Mouse (Mus musculus) MEL (cell line): ENCODE measurements around the gene Mrm1. TPM values are rescaled to one million over a fixed set of nuclear protein-coding genes. Genes with fewer than 3 reads are reported as not detected.
A peak's percentile ranks its signal among the peaks of the same experiment; 100 is the strongest.

ENCODE experiments used
- DNase-seq: peaks from one replicate; pipeline ENCODE4 v3.0.0; 2011; ENCODE audit warnings: low read depth, low spot score
- H3K27ac ChIP-seq: 2 replicates; pipeline ENCODE4 v1.5.1; 2012; ENCODE audit warnings: low read depth, mild to moderate bottlenecking, control low read depth, low read length, moderate library complexity; ENCODE audit not compliant: control insufficient read depth
- H3K27me3 ChIP-seq, 2 experiments: fragments of 150-350 bp in 1 of 2; sonication (generic) in 1 of 2; 2 replicates each; pipeline ENCODE4 v1.6.1; 2012; ENCODE audit warnings: low read length in 2 of 2, mild to moderate bottlenecking in 2 of 2, improper control_type of control experiment in 1 of 2, moderate library complexity in 1 of 2; ENCODE audit not compliant: insufficient read depth in 2 of 2, control insufficient read depth in 1 of 2
- H3K36me3 ChIP-seq, 2 experiments: 2 replicates each; pipeline ENCODE4 v1.6.1; 2012 to 2014; ENCODE audit warnings: low read length in 2 of 2, improper control_type of control experiment in 1 of 2, inconsistent platforms in 1 of 2, mild to moderate bottlenecking in 1 of 2; ENCODE audit not compliant: insufficient read depth in 2 of 2, control insufficient read depth in 1 of 2
- H3K4me1 ChIP-seq, 2 experiments: fragments of 150-350 bp in 1 of 2; sonication (generic) in 1 of 2; 2 replicates each; pipeline ENCODE4 v1.6.1; 2012; ENCODE audit warnings: low read length in 2 of 2, improper control_type of control experiment in 1 of 2, mild to moderate bottlenecking in 1 of 2; ENCODE audit not compliant: insufficient read depth in 2 of 2, control insufficient read depth in 1 of 2
- H3K4me3 ChIP-seq, 2 experiments: fragments of 150-350 bp in 1 of 2; sonication (generic) in 1 of 2; 2 replicates each; pipeline ENCODE4 v1.5.1; 2012; ENCODE audit warnings: low read depth in 2 of 2, low read length in 2 of 2, mild to moderate bottlenecking in 2 of 2, moderate library complexity in 2 of 2, control low read depth in 1 of 2, improper control_type of control experiment in 1 of 2; ENCODE audit not compliant: control insufficient read depth in 1 of 2, insufficient read depth in 1 of 2
- H3K79me2 ChIP-seq: 2 replicates; pipeline ENCODE4 v1.6.1; 2012; ENCODE audit warnings: mild to moderate bottlenecking, low read length, moderate library complexity; ENCODE audit not compliant: control insufficient read depth, poor library complexity, insufficient read depth
- H3K9ac ChIP-seq: 2 replicates; pipeline ENCODE4 v1.6.1; 2012; ENCODE audit warnings: low read depth, mild to moderate bottlenecking, control low read depth, low read length, moderate library complexity; ENCODE audit not compliant: control insufficient read depth, poor library complexity, severe bottlenecking
- H3K9me3 ChIP-seq: fragments of 150-350 bp; sonication (generic); replicated peaks from 2 replicates; pipeline ENCODE4 v1.6.1; 2012; ENCODE audit warnings: mild to moderate bottlenecking, low read length, improper control_type of control experiment, moderate library complexity; ENCODE audit not compliant: insufficient read depth
- BHLHE40 ChIP-seq: IDR thresholded peaks from 2 replicates; pipeline ENCODE4 v1.6.1; 2012; ENCODE audit warnings: low read depth, mild to moderate bottlenecking, inconsistent platforms, low read length, improper control_type of control experiment, borderline replicate concordance
- CHD1 ChIP-seq: IDR thresholded peaks from 2 replicates; pipeline ENCODE4 v1.6.1; 2012; ENCODE audit warnings: low read depth, mild to moderate bottlenecking, inconsistent platforms, low read length, improper control_type of control experiment
- CHD2 ChIP-seq: IDR thresholded peaks from 2 replicates; pipeline ENCODE4 v1.6.1; 2011; ENCODE audit warnings: low read length, improper control_type of control experiment
- CTCF ChIP-seq, 3 experiments: IDR thresholded peaks in 2 of 3; conservative IDR thresholded peaks in 1 of 3; 2 replicates each; pipeline ENCODE4 v1.5.1; 2011 to 2012; ENCODE audit warnings: low read length in 3 of 3, low read depth in 2 of 3, mild to moderate bottlenecking in 2 of 3, improper control_type of control experiment in 1 of 3, inconsistent platforms in 1 of 3, mixed read lengths in 1 of 3, moderate library complexity in 1 of 3; ENCODE audit not compliant: control insufficient read depth in 1 of 3, insufficient read depth in 1 of 3, poor library complexity in 1 of 3, severe bottlenecking in 1 of 3
- E2F4 ChIP-seq: IDR thresholded peaks from 2 replicates; pipeline ENCODE4 v1.6.1; 2011; ENCODE audit warnings: low read depth, low read length, improper control_type of control experiment, borderline replicate concordance
- ELF1 ChIP-seq: IDR thresholded peaks from 2 replicates; pipeline ENCODE4 v1.6.1; 2014; ENCODE audit warnings: low read depth, mild to moderate bottlenecking, inconsistent platforms, low read length, improper control_type of control experiment, moderate library complexity
- EP300 ChIP-seq, 2 experiments: IDR thresholded peaks; 2 replicates each; pipeline ENCODE4 v1.6.1; 2011; ENCODE audit warnings: improper control_type of control experiment in 2 of 2, low read length in 2 of 2, low read depth in 1 of 2, mild to moderate bottlenecking in 1 of 2
- ETS1 ChIP-seq: IDR thresholded peaks from 2 replicates; pipeline ENCODE4 v1.6.1; 2012; ENCODE audit warnings: low read depth, mild to moderate bottlenecking, inconsistent platforms, low read length, improper control_type of control experiment, moderate library complexity
- GABPA ChIP-seq: IDR thresholded peaks from 2 replicates; pipeline ENCODE4 v1.6.1; 2012; ENCODE audit warnings: low read depth, mild to moderate bottlenecking, inconsistent platforms, low read length, improper control_type of control experiment, moderate library complexity
- GATA1 ChIP-seq: IDR thresholded peaks from 2 replicates; pipeline ENCODE4 v1.6.1; 2011; ENCODE audit warnings: low read depth, low read length, improper control_type of control experiment
- HCFC1 ChIP-seq: IDR thresholded peaks from 2 replicates; pipeline ENCODE4 v1.6.1; 2012; ENCODE audit warnings: low read depth, mild to moderate bottlenecking, inconsistent platforms, low read length, improper control_type of control experiment, moderate library complexity
- JUND ChIP-seq: IDR thresholded peaks from 2 replicates; pipeline ENCODE4 v1.6.1; 2011; ENCODE audit warnings: low read depth, mild to moderate bottlenecking, improper control_type of control experiment, low read length
- KAT2A ChIP-seq: conservative IDR thresholded peaks from 2 replicates; pipeline ENCODE4 v1.6.1; 2012; ENCODE audit warnings: low read depth, low read length, improper control_type of control experiment, inconsistent platforms
- MAFK ChIP-seq: IDR thresholded peaks from 2 replicates; pipeline ENCODE4 v1.6.1; 2011; ENCODE audit warnings: low read depth, mild to moderate bottlenecking, low read length, improper control_type of control experiment, borderline replicate concordance
- MAX ChIP-seq: IDR thresholded peaks from 2 replicates; pipeline ENCODE4 v1.6.1; 2011; ENCODE audit warnings: low read length, improper control_type of control experiment
- MEF2A ChIP-seq: IDR thresholded peaks from 2 replicates; pipeline ENCODE4 v1.6.1; 2014; ENCODE audit warnings: low read depth, mild to moderate bottlenecking, inconsistent platforms, low read length, improper control_type of control experiment; ENCODE audit not compliant: poor library complexity, insufficient replicate concordance, severe bottlenecking; ENCODE audit errors: extremely low read depth
- MXI1 ChIP-seq: IDR thresholded peaks from 2 replicates; pipeline ENCODE4 v1.6.1; 2011; ENCODE audit warnings: mild to moderate bottlenecking, low read depth, low read length, improper control_type of control experiment
- MYB ChIP-seq: IDR thresholded peaks from 2 replicates; pipeline ENCODE4 v1.6.1; 2011; ENCODE audit warnings: mild to moderate bottlenecking, low read depth, low read length, improper control_type of control experiment
- MYC ChIP-seq: IDR thresholded peaks from 2 replicates; pipeline ENCODE4 v1.6.1; 2011; ENCODE audit warnings: low read depth, mild to moderate bottlenecking, low read length, improper control_type of control experiment, moderate library complexity
- NELFE ChIP-seq: IDR thresholded peaks from 2 replicates; pipeline ENCODE4 v1.6.1; 2011; ENCODE audit warnings: low read depth, low read length, improper control_type of control experiment
- POLR2A ChIP-seq, 2 experiments: IDR thresholded peaks; 2 replicates each; pipeline ENCODE4 v1.6.1; 2011 to 2012; ENCODE audit warnings: low read length in 2 of 2, mild to moderate bottlenecking in 2 of 2, control low read depth in 1 of 2, improper control_type of control experiment in 1 of 2, low read depth in 1 of 2, moderate library complexity in 1 of 2; ENCODE audit not compliant: control insufficient read depth in 1 of 2, insufficient read depth in 1 of 2, poor library complexity in 1 of 2
- POLR2AphosphoS2 ChIP-seq: IDR thresholded peaks from 2 replicates; pipeline ENCODE4 v1.6.1; 2011; ENCODE audit warnings: low read length, improper control_type of control experiment
- POLR2AphosphoS5 ChIP-seq: IDR thresholded peaks from 2 replicates; pipeline ENCODE4 v1.6.1; 2012; ENCODE audit warnings: low read depth, borderline replicate concordance, mild to moderate bottlenecking, inconsistent platforms, low read length, moderate library complexity, mixed read lengths
- RAD21 ChIP-seq: IDR thresholded peaks from 2 replicates; pipeline ENCODE4 v1.6.1; 2011; ENCODE audit warnings: mild to moderate bottlenecking, low read depth, low read length, improper control_type of control experiment
- RCOR1 ChIP-seq: IDR thresholded peaks from 2 replicates; pipeline ENCODE4 v1.6.1; 2012; ENCODE audit warnings: low read depth, mild to moderate bottlenecking, inconsistent platforms, low read length, improper control_type of control experiment
- SIN3A ChIP-seq: IDR thresholded peaks from 2 replicates; pipeline ENCODE4 v1.6.1; 2012; ENCODE audit warnings: low read length, improper control_type of control experiment, inconsistent platforms
- SMC3 ChIP-seq: IDR thresholded peaks from 2 replicates; pipeline ENCODE4 v1.6.1; 2011; ENCODE audit warnings: low read depth, low read length, improper control_type of control experiment
- TAL1 ChIP-seq: IDR thresholded peaks from 2 replicates; pipeline ENCODE4 v1.6.1; 2012; ENCODE audit warnings: mild to moderate bottlenecking, inconsistent platforms, low read length, moderate library complexity, mixed read lengths
- TBP ChIP-seq: IDR thresholded peaks from 2 replicates; pipeline ENCODE4 v1.8.0; 2011; ENCODE audit warnings: low read depth, low read length, improper control_type of control experiment
- TCF12 ChIP-seq: IDR thresholded peaks from 2 replicates; pipeline ENCODE4 v1.6.1; 2014; ENCODE audit warnings: low read depth, mild to moderate bottlenecking, inconsistent platforms, low read length, improper control_type of control experiment, moderate library complexity
- UBTF ChIP-seq: IDR thresholded peaks from 2 replicates; pipeline ENCODE4 v1.6.1; 2012; ENCODE audit warnings: low read depth, mild to moderate bottlenecking, inconsistent platforms, low read length, improper control_type of control experiment, moderate library complexity, borderline replicate concordance; ENCODE audit not compliant: insufficient read depth
- USF1 ChIP-seq: IDR thresholded peaks from 2 replicates; pipeline ENCODE4 v1.6.1; 2014; ENCODE audit warnings: low read depth, mild to moderate bottlenecking, inconsistent platforms, low read length, improper control_type of control experiment, moderate library complexity
- USF2 ChIP-seq, 2 experiments: IDR thresholded peaks; 2 replicates each; pipeline ENCODE4 v1.6.1; 2011 to 2012; ENCODE audit warnings: improper control_type of control experiment in 2 of 2, low read length in 2 of 2, borderline replicate concordance in 1 of 2, inconsistent platforms in 1 of 2, low read depth in 1 of 2, mild to moderate bottlenecking in 1 of 2; ENCODE audit not compliant: insufficient read depth in 1 of 2
- ZKSCAN1 ChIP-seq: IDR thresholded peaks from 2 replicates; pipeline ENCODE4 v1.6.1; 2012; ENCODE audit warnings: low read depth, mild to moderate bottlenecking, inconsistent platforms, low read length, improper control_type of control experiment, moderate library complexity
- ZNF384 ChIP-seq: IDR thresholded peaks from 2 replicates; pipeline ENCODE4 v1.6.1; 2012; ENCODE audit warnings: low read depth, mild to moderate bottlenecking, inconsistent platforms, low read length, improper control_type of control experiment
- polyA plus RNA-seq, 2 experiments: library from polyadenylated mRNA; stranded (reverse) in 1 of 2; unstranded in 1 of 2; fragments of >175 nt in 1 of 2; fragments of >200 nt in 1 of 2; gene quantifications; 2 replicates each; pipeline versions ENCODE4 v1.2.1 to v1.2.4; 2012; ENCODE audit warnings: low replicate concordance in 2 of 2, low read depth in 1 of 2; ENCODE audit not compliant: insufficient read length in 2 of 2, insufficient read depth in 1 of 2, missing spikeins in 1 of 2
- total RNA-seq: library from RNA; depleted of rRNA; stranded (reverse); fragments of 300-350 nt; gene quantifications from 2 replicates; pipeline ENCODE4 v1.2.3, GENCODE M21; 2012; rRNA removed

The Mrm1 gene
- total RNA-seq: 37.8 and 41.6 TPM in 2 replicates
- 10 to 100 TPM in 1 of 2 experiments, not detected in 1; 23.2 TPM for polyA plus RNA-seq

DNA sequence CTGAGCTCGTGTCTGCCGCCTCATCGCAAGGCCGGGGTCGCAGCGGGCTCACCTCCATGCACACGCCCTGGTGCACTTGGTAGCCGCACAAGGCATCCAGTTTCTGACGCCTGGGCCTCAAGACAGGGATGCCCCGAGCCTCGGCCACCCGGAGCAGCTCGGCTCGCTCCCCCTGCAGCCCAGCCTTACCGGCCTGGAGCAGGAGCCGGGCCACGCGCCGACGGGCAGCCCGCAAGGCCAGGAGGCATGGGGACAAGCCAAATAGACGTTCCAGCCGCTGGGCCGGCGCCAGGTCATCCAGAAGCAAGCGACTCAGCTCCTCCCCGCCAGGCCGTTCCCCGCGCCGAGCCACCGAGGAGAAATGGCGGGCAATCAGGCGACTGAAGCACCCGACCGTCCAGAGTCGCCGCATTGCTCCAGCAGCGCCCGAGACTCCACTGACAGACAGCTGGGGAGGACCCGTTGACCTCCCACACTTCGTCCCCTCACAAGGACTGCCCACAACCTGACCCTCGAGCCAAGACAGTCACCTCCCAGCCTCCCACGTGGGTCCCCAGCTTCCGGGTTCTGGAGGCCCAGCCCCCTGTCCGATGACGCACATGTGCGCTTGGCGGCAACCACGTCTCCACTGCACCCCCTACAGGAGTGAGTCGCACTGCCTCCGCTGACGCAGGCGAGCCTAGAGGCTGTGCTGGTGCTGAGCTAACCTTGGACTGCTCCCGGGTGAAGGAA, at the start of gene Mrm1:
Gene Mrm1 (minus strand): TSS at position 555 of the 732 bp plus-strand sequence.
- Histone ChIP-seq H3K4me1 (peaks cover 8 to 39% of the 10 kb centered on the region in 2 experiments), H3K9ac (peak within 1 kb of the TSS; percentile 92), H3K9me3 (no peaks in the 10 kb centered on the region), H3K79me2 (peaks cover 32% of the 10 kb centered on the region), H3K36me3 (peaks cover 6 to 33% of the 10 kb centered on the region in 2 experiments), H3K27ac (peak within 1 kb of the TSS; percentile 90), H3K27me3 (no peaks in the 10 kb centered on the region), H3K4me3 (peak within 1 kb of the TSS; percentile 73 to 82)
- DNase-seq: peak; percentile 99
- TF ChIP-seq EP300 (IDR thresholded peaks at IDR 0.05; ENCODE audit: low read depth in 1 of 2, low read length in 2 of 2) (no peak; a peak in 2 of 4 replicates), ETS1 (peak; percentile 72; the same call in 1 of the 2 replicates), CHD2 (no peak), KAT2A (no peak; the same call in 1 of the 2 replicates), RAD21 (no peak), POLR2A (IDR thresholded peaks at IDR 0.05; ENCODE audit: control insufficient read depth in 1 of 2, insufficient read depth in 1 of 2, low read depth in 1 of 2, low read length in 2 of 2, poor library complexity in 1 of 2) (peak; percentile 25 to 79; a peak in 3 of 4 replicates), GABPA (no peak), TBP (peak; percentile 42; the same call in 1 of the 2 replicates), CTCF (IDR thresholded peaks at IDR 0.05 in 2 of 3, conservative IDR thresholded peaks at IDR 0.05 in 1 of 3; ENCODE audit: control insufficient read depth in 1 of 3, insufficient read depth in 1 of 3, low read depth in 2 of 3, low read length in 3 of 3, poor library complexity in 1 of 3, severe bottlenecking in 1 of 3) (peak; percentile 73 to 82 (median 74)), JUND (no peak), SIN3A (peak; percentile 98), MYC (peak; percentile 99), E2F4 (0 out of 2 replicates have a peak, but pooled peaks have one; percentile 78), USF1 (peak; percentile 92), MAX (peak; percentile 99), UBTF (0 out of 2 replicates have a peak, but pooled peaks have one; percentile 72), USF2 (IDR thresholded peaks at IDR 0.05; ENCODE audit: borderline replicate concordance in 1 of 2, insufficient read depth in 1 of 2, low read depth in 1 of 2, low read length in 2 of 2) (0 out of 4 replicates have a peak, but pooled peaks of 1 of the 2 experiments have one; percentile 40), RCOR1 (no peak), NELFE (peak; percentile 58), HCFC1 (peak; percentile 78), ZKSCAN1 (no peak), SMC3 (peak; percentile 24), ZNF384 (no peak), TAL1 (no peak), MYB (no peak), MXI1 (peak; percentile 100), TCF12 (peak; percentile 53), POLR2AphosphoS2 (peak; percentile 96), ELF1 (peak; percentile 99), CHD1 (peak; percentile 84), GATA1 (no peak), BHLHE40 (peak; percentile 82), POLR2AphosphoS5 (0 out of 2 replicates have a peak, but pooled peaks have one; percentile 6), MAFK (no peak), MEF2A (no peak)
